Mouse (Mus musculus) embryonic facial prominence, embryonic 14.5 days (tissue): Measurements from ENCODE around the gene Arhgap30. TPM values are rescaled to one million over a fixed set of nuclear protein-coding genes. Genes with fewer than 3 reads are reported as not detected.

Source experiments
- ATAC-seq: fragments of 200-750 bp; cut with Nextera tagmentation; 2 replicates; pipeline ENCODE4 v1.8.0; 2017; ENCODE audit warnings: low read depth, moderate number of reproducible peaks, moderate TSS enrichment
- DNase-seq: peaks from one replicate; pipeline ENCODE4 v3.0.0-alpha.2; 2015; ENCODE audit warnings: low spot score
- H3K27ac ChIP-seq: fragments of 300-500 bp; sonication (generic); replicated peaks from 2 replicates; pipeline ENCODE4 v1.5.1; 2014; ENCODE audit warnings: low read depth, mild to moderate bottlenecking, low read length, moderate library complexity
- H3K27me3 ChIP-seq: fragments of 300-500 bp; sonication (generic); replicated peaks from 2 replicates; pipeline ENCODE4 v1.6.1; 2014; ENCODE audit warnings: low read length; ENCODE audit not compliant: control insufficient read depth, insufficient read depth
- H3K36me3 ChIP-seq: fragments of 300-500 bp; sonication (generic); 2 replicates; pipeline ENCODE4 v1.6.1; 2014; ENCODE audit warnings: low read length, mixed read lengths; ENCODE audit not compliant: control insufficient read depth, insufficient read depth
- H3K4me1 ChIP-seq: fragments of 300-500 bp; sonication (generic); 2 replicates; pipeline ENCODE4 v1.6.1; 2014; ENCODE audit warnings: antibody characterized with exemption, low read length; ENCODE audit not compliant: control insufficient read depth, insufficient read depth
- H3K4me2 ChIP-seq: fragments of 300-500 bp; sonication (generic); 2 replicates; pipeline ENCODE4 v1.6.1; 2014; ENCODE audit warnings: low read depth, mild to moderate bottlenecking, low read length, moderate library complexity, mixed read lengths
- H3K4me3 ChIP-seq: fragments of 300-500 bp; sonication (generic); 2 replicates; pipeline ENCODE4 v1.5.1; 2014; ENCODE audit warnings: low read depth, mild to moderate bottlenecking, low read length
- H3K9ac ChIP-seq: fragments of 300-500 bp; sonication (generic); 2 replicates; pipeline ENCODE4 v1.6.1; 2014; ENCODE audit warnings: low read depth, mild to moderate bottlenecking, low read length, moderate library complexity, mixed read lengths
- H3K9me3 ChIP-seq: fragments of 300-500 bp; sonication (generic); 2 replicates; pipeline ENCODE4 v1.6.1; 2016; ENCODE audit warnings: low read length; ENCODE audit not compliant: control insufficient read depth
- WGBS: fragments of 180-500 bp; shearing (Covaris S2); extraction: QIAGEN DNeasy Blood & Tissue Kit; methylation state at CpG from one replicate; pipeline ENCODE4 v1.1.7; 2014; 5-methylcytosine and 5-hydroxymethylcytosine counted together
- polyA plus RNA-seq: library from polyadenylated mRNA; unstranded; fragments of >200 nt; fragmentation: Nextera tagmentation; extraction: Ambion mirVana; gene quantifications from 2 replicates; pipeline ENCODE4 v1.2.1, GENCODE M21; 2014

Gene Arhgap30
- polyA plus RNA-seq, 1 experiment from 2014 or later, result 2.0 TPM

- no peaks in the 10 kb centered on the region for H3K27me3 ChIP-seq
- no peak for DNase-seq
- H3K9ac ChIP-seq, result no peak overlapping the region
- 72% methylated on average over 5 of the region's 5 CpGs for WGBS
- H3K9me3 ChIP-seq, result no peaks in the 10 kb centered on the region
- ATAC-seq, result no peak
- H3K4me2 ChIP-seq, result no peak overlapping the region
- no peak overlapping the region for H3K4me3 ChIP-seq
- no peak overlapping the region for H3K27ac ChIP-seq
- no peaks in the 10 kb centered on the region for H3K4me1 ChIP-seq
- H3K36me3 ChIP-seq, result no peaks in the 10 kb centered on the region
These were observed 64.2 kb downstream of the Arhgap30 start for GRCm38 (mm10) chr1:171452923-171453322.

DNA sequence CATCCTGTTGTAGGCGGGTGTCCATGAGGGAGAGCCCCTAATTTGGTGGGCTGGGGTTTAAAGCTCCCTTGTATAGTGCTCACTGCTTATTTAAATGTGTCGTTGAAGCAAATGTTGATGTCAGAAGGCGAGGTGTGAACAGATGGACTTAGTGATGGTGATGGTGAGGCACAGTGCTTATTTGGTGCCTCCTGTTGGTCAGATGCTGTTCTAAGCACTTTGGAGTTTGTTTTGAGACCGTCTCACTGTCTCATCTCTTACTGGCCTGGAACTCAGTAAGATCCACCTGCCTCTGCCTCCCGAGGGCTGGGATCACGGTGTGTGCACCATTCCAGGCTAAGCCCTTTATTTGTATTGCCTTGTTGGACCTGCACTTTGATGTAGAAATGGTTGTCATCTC, 66.2 kb downstream of the Arhgap30 start:
- no peak overlapping the region for H3K4me3 ChIP-seq
- ATAC-seq, result no peak

DNA sequence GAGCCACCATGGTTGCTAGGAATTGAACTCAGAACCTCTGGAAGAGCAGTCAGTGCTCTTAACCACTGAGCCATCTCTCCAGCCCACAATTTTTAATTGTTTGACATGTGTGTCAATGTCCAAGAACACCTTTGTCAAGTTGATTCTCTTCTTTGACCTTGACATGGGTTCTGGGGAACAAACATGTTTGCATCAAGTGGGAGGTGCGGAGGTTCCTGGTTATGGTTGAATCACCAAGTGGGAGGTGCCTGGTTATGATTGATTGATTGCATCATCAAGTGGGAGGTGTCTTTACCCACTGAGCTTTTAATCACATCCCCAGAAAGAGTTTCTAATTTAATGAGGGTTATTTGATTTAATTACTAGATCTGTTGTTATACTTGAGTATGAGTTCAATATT, 68.8 kb downstream of the Arhgap30 start:
- H3K27me3 ChIP-seq, result no peaks in the 10 kb centered on the region
- no peaks in the 10 kb centered on the region for H3K9me3 ChIP-seq
- H3K4me1 ChIP-seq, result no peaks in the 10 kb centered on the region
- H3K4me3 ChIP-seq, result no peak overlapping the region
- no peak for DNase-seq
- H3K27ac ChIP-seq, result no peak overlapping the region
- H3K4me2 ChIP-seq, result no peak overlapping the region
- WGBS, result 91% methylated on average over 1 of the region's 1 CpGs
- H3K9ac ChIP-seq, result no peak overlapping the region
- no peak for ATAC-seq
- H3K36me3 ChIP-seq, result 0 out of 2 replicates have a peak, but pooled peaks cover 13% of the 10 kb centered on the region

More for the DNA sequence above, 66.2 kb downstream of the Arhgap30 start:
- 87% methylated on average over 6 of the region's 6 CpGs for WGBS
- Histone ChIP-seq H3K36me3 (no peaks in the 10 kb centered on the region), H3K27ac (no peak overlapping the region), H3K9me3 (no peaks in the 10 kb centered on the region), H3K4me2 (no peak overlapping the region), H3K27me3 (no peaks in the 10 kb centered on the region), H3K9ac (no peak overlapping the region), H3K4me1 (no peaks in the 10 kb centered on the region)
- DNase-seq, result no peak

DNA sequence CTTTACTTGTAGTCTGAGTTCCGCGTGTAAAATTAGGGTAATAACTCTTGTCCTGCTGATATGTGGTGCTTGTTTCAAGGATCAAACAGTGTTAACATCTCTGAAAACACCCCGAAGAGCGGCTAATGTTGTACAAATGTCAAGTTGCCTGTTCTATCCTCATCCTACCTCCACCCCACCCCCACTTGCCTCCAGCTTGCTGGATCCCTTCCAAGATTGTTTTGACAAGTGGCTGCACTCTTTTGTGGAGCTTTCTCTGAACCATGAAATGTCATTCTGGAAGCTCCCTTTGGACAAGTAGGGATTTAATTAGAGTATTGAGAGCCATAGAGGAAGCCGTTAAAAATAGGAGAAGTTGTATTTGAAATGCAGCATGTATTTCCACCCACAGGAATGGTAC, 71.0 kb downstream of the Arhgap30 start:
- WGBS, result 37% methylated on average over 5 of the region's 5 CpGs
- no peak overlapping the region for H3K4me2 ChIP-seq
- H3K27ac ChIP-seq, result no peak overlapping the region

More for the DNA sequence above, 71.0 kb downstream of the Arhgap30 start:
- no peak for ATAC-seq
- no peaks in the 10 kb centered on the region for H3K4me1 ChIP-seq
- H3K36me3 ChIP-seq, result 0 out of 2 replicates have a peak, but pooled peaks cover 17% of the 10 kb centered on the region
- H3K27me3 ChIP-seq, result no peaks in the 10 kb centered on the region
- no peak overlapping the region for H3K4me3 ChIP-seq
- no peaks in the 10 kb centered on the region for H3K9me3 ChIP-seq
- peak; percentile 60 for DNase-seq
- H3K9ac ChIP-seq, result no peak overlapping the region

Other genes with a start within 250 kb of the Arhgap30 start
- 276 and 291 TPM in 2 replicates for gene Sdhc, start 238.4 kb upstream of the Arhgap30 start, polyA plus RNA-seq
- 9.6 and 11.2 TPM in 2 replicates for gene Mpz, start 238.2 kb upstream of the Arhgap30 start, polyA plus RNA-seq
- 11.3 and 14.7 TPM in 2 replicates for gene Pcp4l1, start 192.7 kb upstream of the Arhgap30 start, polyA plus RNA-seq
- 0.15 and 0.17 TPM in 2 replicates for gene Nr1i3, start 175.0 kb upstream of the Arhgap30 start, polyA plus RNA-seq
- gene Tomm40l, start 166.4 kb upstream of the Arhgap30 start, polyA plus RNA-seq, result 25.4 and 28.7 TPM in 2 replicates
- 1.9 TPM in 2 replicates for gene Apoa2, start 163.9 kb upstream of the Arhgap30 start, polyA plus RNA-seq
- gene Fcer1g, start 154.6 kb upstream of the Arhgap30 start, polyA plus RNA-seq, result 92.7 and 100 TPM in 2 replicates
- gene Adamts4, start 138.5 kb upstream of the Arhgap30 start, polyA plus RNA-seq, result 11.7 and 13.1 TPM in 2 replicates
- gene Ndufs2, start 137.6 kb upstream of the Arhgap30 start, polyA plus RNA-seq, result 233 and 246 TPM in 2 replicates
- 60.2 and 64.0 TPM in 2 replicates for gene B4galt3, start 118.6 kb upstream of the Arhgap30 start, polyA plus RNA-seq
- gene Ppox, start 107.8 kb upstream of the Arhgap30 start, polyA plus RNA-seq, result 44.3 and 53.0 TPM in 2 replicates
- gene Usp21, start 101.0 kb upstream of the Arhgap30 start, polyA plus RNA-seq, result 64.2 and 74.3 TPM in 2 replicates
- 110 and 117 TPM in 2 replicates for gene Ufc1, start 93.9 kb upstream of the Arhgap30 start, polyA plus RNA-seq
- 46.0 and 52.1 TPM in 2 replicates for gene Dedd, start 59.8 kb upstream of the Arhgap30 start, polyA plus RNA-seq
- gene Nit1, start 43.3 kb upstream of the Arhgap30 start, polyA plus RNA-seq, result 28.8 and 29.7 TPM in 2 replicates
- 49.1 and 49.5 TPM in 2 replicates for gene Pfdn2, start 43.3 kb upstream of the Arhgap30 start, polyA plus RNA-seq
- gene Klhdc9, start 28.2 kb upstream of the Arhgap30 start, polyA plus RNA-seq, result 2.2 and 3.0 TPM in 2 replicates
- gene Nectin4, start 18.9 kb upstream of the Arhgap30 start, polyA plus RNA-seq, result 7.7 and 10.7 TPM in 2 replicates
- gene Usf1, start 22.4 kb downstream of the Arhgap30 start, polyA plus RNA-seq, result 68.9 and 84.9 TPM in 2 replicates
- 2.0 and 3.6 TPM in 2 replicates for gene Tstd1, start 29.9 kb downstream of the Arhgap30 start, polyA plus RNA-seq
- gene F11r, start 48.6 kb downstream of the Arhgap30 start, polyA plus RNA-seq, result 27.0 and 29.5 TPM in 2 replicates
- gene Alyref2, start 114.5 kb downstream of the Arhgap30 start, polyA plus RNA-seq, result 13.8 TPM in 2 replicates
- not detected in 2 replicates for gene Itln1, start 146.3 kb downstream of the Arhgap30 start, polyA plus RNA-seq
- 0.35 TPM in 1 of 2 replicates, not detected in the other for gene Cd244a, start 170.2 kb downstream of the Arhgap30 start, polyA plus RNA-seq
- 0.31 TPM in 1 of 2 replicates, not detected in the other for gene Ly9, start 218.5 kb downstream of the Arhgap30 start, polyA plus RNA-seq